Mouse (Mus musculus) myocyte (in vitro differentiated cells): ENCODE results near the gene Pih1d1. TPM values are rescaled to one million over a fixed set of nuclear protein-coding genes. Genes with fewer than 3 reads are reported as not detected.

ENCODE experiments used
- H3K27me3 ChIP-seq: one replicate; pipeline ENCODE4 v1.6.1; 2011; ENCODE audit not compliant: control insufficient read depth, insufficient read depth, insufficient read length
- H3K36me3 ChIP-seq: one replicate; pipeline ENCODE4 v1.6.1; 2011; ENCODE audit not compliant: control insufficient read depth, insufficient read depth
- H3K4me2 ChIP-seq: one replicate; pipeline ENCODE4 v1.6.1; 2011; ENCODE audit warnings: low read depth, control low read depth
- H3K4me3 ChIP-seq: one replicate; pipeline ENCODE4 v1.5.1; 2011; ENCODE audit warnings: mild to moderate bottlenecking, control low read depth, moderate library complexity
- H3K79me2 ChIP-seq: one replicate; pipeline ENCODE4 v1.6.1; 2011; ENCODE audit not compliant: control insufficient read depth, insufficient read depth
- H3ac ChIP-seq: one replicate; pipeline ENCODE4 v1.6.1; 2011; ENCODE audit not compliant: control insufficient read depth, insufficient read length
- CEBPB ChIP-seq: IDR thresholded peaks from 2 replicates; pipeline ENCODE4 v1.6.1; 2011; ENCODE audit warnings: mild to moderate bottlenecking, moderate library complexity; ENCODE audit not compliant: poor library complexity, insufficient read depth, severe bottlenecking
- E2F4 ChIP-seq: IDR thresholded peaks from one replicate; pipeline ENCODE4 v1.6.1; 2011; ENCODE audit warnings: mild to moderate bottlenecking, control low read depth, moderate library complexity; ENCODE audit not compliant: insufficient read depth
- MAX ChIP-seq: IDR thresholded peaks from one replicate; pipeline ENCODE4 v1.6.1; 2011; ENCODE audit warnings: low read depth, mild to moderate bottlenecking, control low read depth
- MYOD1 ChIP-seq, 3 experiments: IDR thresholded peaks; one replicate each; pipeline ENCODE4 v1.6.1; 2011; ENCODE audit warnings: control low read depth in 2 of 3, low read depth in 2 of 3, mild to moderate bottlenecking in 2 of 3, moderate library complexity in 1 of 3; ENCODE audit not compliant: insufficient read length in 2 of 3, control insufficient read depth in 1 of 3
- MYOG ChIP-seq, 3 experiments: IDR thresholded peaks; one replicate each; pipeline ENCODE4 v1.6.1; 2011; ENCODE audit warnings: control low read depth in 2 of 3, low read depth in 2 of 3, mild to moderate bottlenecking in 2 of 3; ENCODE audit not compliant: insufficient read length in 2 of 3, control insufficient read depth in 1 of 3, insufficient read depth in 1 of 3
- POLR2A ChIP-seq: IDR thresholded peaks from one replicate; pipeline ENCODE4 v1.6.1; 2011; ENCODE audit warnings: low read depth, mild to moderate bottlenecking, control low read depth, moderate library complexity; ENCODE audit not compliant: insufficient read length
- POLR2AphosphoS2 ChIP-seq: IDR thresholded peaks from one replicate; pipeline ENCODE4 v1.6.1; 2011; ENCODE audit warnings: low read depth, control low read depth; ENCODE audit not compliant: insufficient read length
- REST ChIP-seq: IDR thresholded peaks from one replicate; pipeline ENCODE4 v1.6.1; 2011; ENCODE audit warnings: mild to moderate bottlenecking, control low read depth, moderate library complexity; ENCODE audit not compliant: insufficient read depth, insufficient read length
- SRF ChIP-seq: IDR thresholded peaks from one replicate; pipeline ENCODE4 v1.6.1; 2011; ENCODE audit warnings: low read depth; ENCODE audit not compliant: control insufficient read depth, insufficient read length
- TCF12 ChIP-seq: IDR thresholded peaks from one replicate; pipeline ENCODE4 v1.6.1; 2011; ENCODE audit warnings: mild to moderate bottlenecking, control low read depth; ENCODE audit not compliant: poor library complexity, insufficient read depth, severe bottlenecking
- TCF3 ChIP-seq: IDR thresholded peaks from one replicate; pipeline ENCODE4 v1.6.1; 2011; ENCODE audit warnings: low read depth, control low read depth; ENCODE audit not compliant: insufficient read length
- USF1 ChIP-seq: IDR thresholded peaks from one replicate; pipeline ENCODE4 v1.6.1; 2011; ENCODE audit warnings: low read depth, mild to moderate bottlenecking, control low read depth, moderate library complexity
- polyA plus RNA-seq: library from polyadenylated mRNA; unstranded; fragments of >200 nt; fragmentation: generic; extraction: Trizol; gene quantifications from one replicate; pipeline ENCODE4 v1.2.1, GENCODE M21; 2012; ENCODE audit warnings: missing spikeins

Pih1d1 gene
- polyA plus RNA-seq, 1 experiment: 81.9 TPM

- H3K79me2 ChIP-seq: no peaks in the 10 kb centered on the region
- H3K27me3 ChIP-seq: peaks cover 86% of the 10 kb centered on the region
- no peak overlapping the region for H3ac ChIP-seq
- H3K36me3 ChIP-seq: no peaks in the 10 kb centered on the region
- TF ChIP-seq SRF (no peak), POLR2A (no peak), MYOD1 (IDR thresholded peaks at IDR 0.05; ENCODE audit: control insufficient read depth in 1 of 3, insufficient read length in 2 of 3, low read depth in 2 of 3) (no peak), TCF12 (no peak), E2F4 (no peak), USF1 (no peak)
- no peak overlapping the region for H3K4me3 ChIP-seq
- H3K4me2 ChIP-seq: no peak overlapping the region
Observed at GRCm38 (mm10) chr7:45183672-45184071, 29.6 kb downstream of the Pih1d1 start.

- TF ChIP-seq POLR2AphosphoS2 (no peak), SRF (no peak), REST (no peak), TCF12 (no peak), MYOG (IDR thresholded peaks at IDR 0.05; ENCODE audit: control insufficient read depth in 1 of 3, insufficient read depth in 1 of 3, insufficient read length in 2 of 3, low read depth in 2 of 3) (no peak)
- peaks cover 73% of the 10 kb centered on the region for H3K27me3 ChIP-seq
- no peak overlapping the region for H3K4me3 ChIP-seq
- no peak overlapping the region for H3K4me2 ChIP-seq
- H3ac ChIP-seq: no peak overlapping the region
- H3K79me2 ChIP-seq: no peaks in the 10 kb centered on the region
- no peaks in the 10 kb centered on the region for H3K36me3 ChIP-seq
Observed at GRCm38 (mm10) chr7:45185921-45186320, 31.8 kb downstream of the Pih1d1 start.

- TF ChIP-seq E2F4 (no peak), MYOG (IDR thresholded peaks at IDR 0.05; ENCODE audit: control insufficient read depth in 1 of 3, insufficient read depth in 1 of 3, insufficient read length in 2 of 3, low read depth in 2 of 3) (peak in 2 of 3 experiments; percentile 80 to 97), REST (no peak), TCF3 (peak; percentile 76), TCF12 (peak; percentile 54), MYOD1 (IDR thresholded peaks at IDR 0.05; ENCODE audit: control insufficient read depth in 1 of 3, insufficient read length in 2 of 3, low read depth in 2 of 3) (peak in 2 of 3 experiments; percentile 67 to 85), CEBPB (0 out of 2 replicates have a peak, but pooled peaks have one; percentile 7)
- Histone ChIP-seq H3K4me2 (peak overlapping the region; percentile 18), H3K4me3 (no peak overlapping the region), H3ac (no peak overlapping the region), H3K36me3 (no peaks in the 10 kb centered on the region), H3K27me3 (peaks cover 41% of the 10 kb centered on the region), H3K79me2 (no peaks in the 10 kb centered on the region)
Observed at GRCm38 (mm10) chr7:45189600-45189999, 35.5 kb downstream of the Pih1d1 start.

DNA sequence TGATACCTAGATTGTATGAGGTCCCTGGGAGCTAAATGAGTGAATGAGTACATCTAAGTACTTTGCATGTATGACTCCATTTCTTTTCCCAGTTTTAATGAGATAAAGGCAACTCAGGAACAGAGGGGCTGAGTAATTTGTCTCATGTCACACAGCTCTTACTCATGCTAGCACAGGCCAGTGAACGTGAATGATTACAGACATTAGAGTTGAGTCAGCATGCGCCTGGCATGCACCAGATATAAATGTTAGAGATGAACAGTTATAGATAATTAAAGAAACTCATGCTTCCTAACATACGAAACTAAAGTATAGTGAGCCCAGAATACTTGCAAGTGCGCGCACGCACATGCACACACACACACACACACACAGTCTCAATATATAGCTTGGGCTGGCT lies 36.1 kb downstream of the Pih1d1 start:
- no peak overlapping the region for H3K4me3 ChIP-seq
- peaks cover 37% of the 10 kb centered on the region for H3K27me3 ChIP-seq
- no peak overlapping the region for H3K4me2 ChIP-seq
- H3K79me2 ChIP-seq: no peaks in the 10 kb centered on the region
- TF ChIP-seq TCF12: no peak
- no peak for TF ChIP-seq REST
- TF ChIP-seq POLR2AphosphoS2: no peak
- TF ChIP-seq SRF: no peak
- TF ChIP-seq MYOG (IDR thresholded peaks at IDR 0.05; ENCODE audit: control insufficient read depth in 1 of 3, insufficient read depth in 1 of 3, insufficient read length in 2 of 3, low read depth in 2 of 3): no peak
- TF ChIP-seq USF1: no peak
- TF ChIP-seq MYOD1 (IDR thresholded peaks at IDR 0.05; ENCODE audit: control insufficient read depth in 1 of 3, insufficient read length in 2 of 3, low read depth in 2 of 3): no peak
- no peak for TF ChIP-seq TCF3
- H3K36me3 ChIP-seq: no peaks in the 10 kb centered on the region
- H3ac ChIP-seq: no peak overlapping the region

GRCm38 (mm10) chr7:45191161-45191560 lies 37.1 kb downstream of the Pih1d1 start:
- peak overlapping the region; percentile 37 for H3K4me2 ChIP-seq
- no peak overlapping the region for H3K4me3 ChIP-seq
- H3ac ChIP-seq: no peak overlapping the region
- H3K27me3 ChIP-seq: peaks cover 30% of the 10 kb centered on the region
- no peaks in the 10 kb centered on the region for H3K79me2 ChIP-seq
- TF ChIP-seq POLR2A (no peak), POLR2AphosphoS2 (no peak), TCF12 (peak; percentile 41), E2F4 (no peak), MAX (no peak), TCF3 (peak; percentile 49), MYOG (IDR thresholded peaks at IDR 0.05; ENCODE audit: control insufficient read depth in 1 of 3, insufficient read depth in 1 of 3, insufficient read length in 2 of 3, low read depth in 2 of 3) (peak; percentile 34 to 90 (median 81)), SRF (no peak), MYOD1 (IDR thresholded peaks at IDR 0.05; ENCODE audit: control insufficient read depth in 1 of 3, insufficient read length in 2 of 3, low read depth in 2 of 3) (peak in 2 of 3 experiments; percentile 91 to 93), REST (no peak), USF1 (no peak), CEBPB (no peak)
- no peaks in the 10 kb centered on the region for H3K36me3 ChIP-seq
